Mouse (Mus musculus) hindbrain, postnatal 0 days (tissue): Measurements from ENCODE around the gene Eipr1. TPM values are rescaled to one million over a fixed set of nuclear protein-coding genes. Genes with fewer than 3 reads are reported as not detected.

Source experiments
- ATAC-seq: fragments of 200-750 bp; cut with Nextera tagmentation; 2 replicates; pipeline ENCODE4 v1.8.0; 2017; ENCODE audit warnings: mild to moderate bottlenecking, moderate TSS enrichment, moderate library complexity
- DNase-seq: peaks from one replicate; pipeline ENCODE4 v3.0.0-alpha.2; 2015; ENCODE audit warnings: low spot score
- H3K27ac ChIP-seq: fragments of 300-500 bp; sonication (generic); 2 replicates; pipeline ENCODE4 v1.5.1; 2014; ENCODE audit warnings: mild to moderate bottlenecking
- H3K27me3 ChIP-seq: fragments of 300-500 bp; sonication (generic); 2 replicates; pipeline ENCODE4 v1.6.1; 2014; ENCODE audit warnings: low read length, mixed read lengths; ENCODE audit not compliant: insufficient read depth
- H3K36me3 ChIP-seq: fragments of 300-500 bp; sonication (generic); 2 replicates; pipeline ENCODE4 v1.6.1; 2014; ENCODE audit warnings: low read length, mixed read lengths; ENCODE audit not compliant: insufficient read depth
- H3K4me1 ChIP-seq: fragments of 300-500 bp; sonication (generic); 2 replicates; pipeline ENCODE4 v1.6.1; 2014; ENCODE audit warnings: antibody characterized with exemption, low read length, mixed read lengths; ENCODE audit not compliant: insufficient read depth
- H3K4me2 ChIP-seq: fragments of 300-500 bp; sonication (generic); 2 replicates; pipeline ENCODE4 v1.6.1; 2014; ENCODE audit warnings: low read depth, mild to moderate bottlenecking, low read length, moderate library complexity, mixed read lengths
- H3K4me3 ChIP-seq: fragments of 300-500 bp; sonication (generic); 2 replicates; pipeline ENCODE4 v1.5.1; 2014; ENCODE audit warnings: low read length
- H3K9ac ChIP-seq: fragments of 300-500 bp; sonication (generic); replicated peaks from 2 replicates; pipeline ENCODE4 v1.6.1; 2014; ENCODE audit warnings: mild to moderate bottlenecking, low read length, moderate library complexity, mixed read lengths
- H3K9me3 ChIP-seq: fragments of 300-500 bp; sonication (generic); 2 replicates; pipeline ENCODE4 v1.6.1; 2016; ENCODE audit warnings: low read length, mixed read lengths
- CTCF ChIP-seq: IDR thresholded peaks from 2 replicates; pipeline ENCODE4 v1.5.1; 2016; ENCODE audit warnings: antibody characterized with exemption, control low read depth, low read depth
- WGBS: fragments of 180-500 bp; shearing (Covaris S2); extraction: QIAGEN DNeasy Blood & Tissue Kit; methylation state at CpG from one replicate; pipeline ENCODE4 v1.1.7; 2014; 5-methylcytosine and 5-hydroxymethylcytosine counted together
- polyA plus RNA-seq: library from polyadenylated mRNA; unstranded; fragments of >200 nt; fragmentation: Nextera tagmentation; extraction: Ambion mirVana; gene quantifications from 2 replicates; pipeline ENCODE4 v1.2.1, GENCODE M21; 2015
- total RNA-seq: library from RNA; depleted of rRNA; stranded (reverse); fragments of >200 nt; gene quantifications from 2 replicates; pipeline ENCODE4 v1.2.3, GENCODE M21; 2014

The Eipr1 gene
- total and polyA plus RNA-seq, 2 experiments from 2014 or later: 58.4 to 78.0 TPM

GRCm38 (mm10) chr12:28734271-28734670, 17.3 kb upstream of the Eipr1 start:
- H3K36me3 ChIP-seq: peaks cover 21% of the 10 kb centered on the region; the same call in 1 of the 2 replicates
- H3K4me3 ChIP-seq: no peak overlapping the region
- 93% methylated on average over 1 of the region's 1 CpGs for WGBS
- no peak overlapping the region for H3K4me2 ChIP-seq
- H3K27ac ChIP-seq: no peak overlapping the region
- H3K9ac ChIP-seq: no peak overlapping the region
- no peak for TF ChIP-seq CTCF
- H3K27me3 ChIP-seq: no peaks in the 10 kb centered on the region
- no peaks in the 10 kb centered on the region for H3K4me1 ChIP-seq
- no peak for ATAC-seq
- no peaks in the 10 kb centered on the region for H3K9me3 ChIP-seq
- no peak for DNase-seq

GRCm38 (mm10) chr12:28735293-28735692, 16.3 kb upstream of the Eipr1 start:
- peaks cover 21% of the 10 kb centered on the region; the same call in 1 of the 2 replicates for H3K36me3 ChIP-seq
- WGBS: 90% methylated on average over 3 of the region's 3 CpGs
- ATAC-seq: no peak
- no peaks in the 10 kb centered on the region for H3K9me3 ChIP-seq
- H3K4me1 ChIP-seq: no peaks in the 10 kb centered on the region
- no peak for DNase-seq
- H3K4me3 ChIP-seq: no peak overlapping the region
- no peak overlapping the region for H3K9ac ChIP-seq
- H3K4me2 ChIP-seq: no peak overlapping the region
- H3K27ac ChIP-seq: no peak overlapping the region
- no peak for TF ChIP-seq CTCF
- no peaks in the 10 kb centered on the region for H3K27me3 ChIP-seq

GRCm38 (mm10) chr12:28743328-28743727, 8.3 kb upstream of the Eipr1 start:
- Histone ChIP-seq H3K27ac (no peak overlapping the region), H3K4me2 (no peak overlapping the region), H3K4me1 (no peaks in the 10 kb centered on the region), H3K9ac (no peak overlapping the region), H3K36me3 (peaks cover 16% of the 10 kb centered on the region), H3K9me3 (no peaks in the 10 kb centered on the region), H3K27me3 (no peaks in the 10 kb centered on the region), H3K4me3 (no peak overlapping the region)
- ATAC-seq: no peak
- DNase-seq: no peak
- no peak for TF ChIP-seq CTCF
- WGBS: 73% methylated on average over 3 of the region's 3 CpGs

GRCm38 (mm10) chr12:28750021-28750633, 1.5 kb upstream of the Eipr1 start, which contains the start of gene Trappc12:
Trappc12 (minus strand) TSS chr12:28750472.
- Histone ChIP-seq H3K27ac (peak within 1 kb of the TSS; percentile 76), H3K27me3 (no peaks in the 10 kb centered on the region), H3K9ac (peak within 1 kb of the TSS; percentile 78), H3K4me1 (peaks cover 14% of the 10 kb centered on the region), H3K36me3 (peaks cover 16% of the 10 kb centered on the region), H3K9me3 (no peaks in the 10 kb centered on the region), H3K4me3 (peak within 1 kb of the TSS; percentile 84), H3K4me2 (peak within 1 kb of the TSS; percentile 95)
- 1% methylated on average over 41 of the region's 41 CpGs for WGBS
- peak; percentile 93 for ATAC-seq
- TF ChIP-seq CTCF: peak; percentile 12; the same call in 1 of the 2 replicates
- peak; percentile 97 for DNase-seq

GRCm38 (mm10) chr12:28750876-28751275, 727 bp upstream of the Eipr1 start:
- WGBS: 97% methylated on average over 5 of the region's 5 CpGs
- H3K4me2 ChIP-seq: peak overlapping the region; percentile 95; the same call in 1 of the 2 replicates
- peaks cover 10% of the 10 kb centered on the region; the same call in 1 of the 2 replicates for H3K36me3 ChIP-seq
- ATAC-seq (no peak), DNase-seq (no peak)
- H3K27me3 ChIP-seq: no peaks in the 10 kb centered on the region
- H3K4me3 ChIP-seq: no peak overlapping the region
- H3K27ac ChIP-seq: peak overlapping the region; percentile 76; the same call in 1 of the 2 replicates
- no peaks in the 10 kb centered on the region for H3K9me3 ChIP-seq
- TF ChIP-seq CTCF: no peak
- H3K9ac ChIP-seq: no peak overlapping the region
- H3K4me1 ChIP-seq: peaks cover 14% of the 10 kb centered on the region

DNA sequence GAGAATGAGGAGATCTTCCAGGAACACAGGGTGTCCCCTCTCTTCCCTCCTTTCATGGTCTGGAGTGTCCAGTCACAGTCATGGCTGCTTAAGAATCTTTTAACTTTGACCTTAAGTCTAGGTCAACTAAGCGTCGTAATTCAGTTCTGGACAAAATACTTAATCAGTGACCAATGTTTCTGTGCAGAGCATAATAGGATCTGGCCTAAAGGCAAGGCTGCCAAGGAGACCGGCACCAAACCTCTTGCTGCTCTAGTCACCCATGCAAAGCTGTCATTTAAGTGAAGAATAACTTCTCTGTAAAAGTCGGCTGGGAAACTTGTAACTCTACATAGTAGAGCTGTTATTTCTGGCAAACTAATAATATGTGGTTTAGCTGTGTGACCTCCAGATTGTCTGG, 4.4 kb downstream of the Eipr1 start:
- Histone ChIP-seq H3K4me3 (no peak overlapping the region), H3K9ac (no peak overlapping the region), H3K4me1 (peaks cover 10% of the 10 kb centered on the region), H3K27me3 (no peaks in the 10 kb centered on the region), H3K4me2 (no peak overlapping the region), H3K9me3 (no peaks in the 10 kb centered on the region), H3K27ac (no peak overlapping the region), H3K36me3 (peaks cover 5% of the 10 kb centered on the region; the same call in 1 of the 2 replicates)
- TF ChIP-seq CTCF: no peak
- no peak for DNase-seq
- WGBS: 82% methylated on average over 4 of the region's 4 CpGs
- no peak for ATAC-seq

- Histone ChIP-seq H3K36me3 (0 out of 2 replicates have a peak, but pooled peaks cover 6% of the 10 kb centered on the region), H3K4me3 (no peak overlapping the region), H3K27me3 (no peaks in the 10 kb centered on the region), H3K4me2 (no peak overlapping the region), H3K4me1 (peaks cover 5% of the 10 kb centered on the region; the same call in 1 of the 2 replicates), H3K27ac (no peak overlapping the region), H3K9me3 (no peaks in the 10 kb centered on the region), H3K9ac (no peak overlapping the region)
- 91% methylated on average over 7 of the region's 7 CpGs for WGBS
- no peak for TF ChIP-seq CTCF
- ATAC-seq (no peak), DNase-seq (no peak)
These were observed 18.4 kb downstream of the Eipr1 start for GRCm38 (mm10) chr12:28769953-28770352.
